Mouse (Mus musculus): Measurements from ENCODE around the gene Chn1.

DNA sequence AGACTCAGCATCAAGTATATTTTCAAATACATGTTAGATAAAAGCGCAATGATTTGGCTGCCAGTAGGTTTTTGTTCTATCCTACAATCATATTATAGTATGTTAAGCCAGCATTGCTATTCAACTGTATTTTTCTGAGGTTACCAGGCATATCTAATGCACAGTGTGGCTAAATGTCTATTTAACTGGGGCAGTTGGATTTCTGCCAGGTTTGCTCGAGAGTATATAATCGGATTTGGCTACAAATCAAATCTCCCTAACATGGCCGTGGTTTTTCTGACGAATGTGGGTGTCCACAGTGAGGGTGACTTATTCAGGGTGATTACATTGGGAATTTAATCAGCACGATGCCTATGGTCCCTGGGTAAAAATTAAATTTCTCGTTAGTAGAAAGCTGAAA is 4.7 kb upstream of the Chn1 start:
- TF ChIP-seq CTCF (conservative IDR thresholded peaks at IDR 0.05; ENCODE audit: insufficient read depth, insufficient read length, low read depth, low read length) = no peak
- no peak for TF ChIP-seq POLR2A (IDR thresholded peaks at IDR 0.05; ENCODE audit: low read depth, low read length)

All from kidney, adult 2 months (tissue).